Mouse (Mus musculus): ENCODE data around the gene Gsta4. TPM values are rescaled to one million over a fixed set of nuclear protein-coding genes. Genes with fewer than 3 reads are reported as not detected.
"Not testable (repeated sequence)": the region's sequence is repeated elsewhere in the genome, so short reads cannot be mapped to it uniquely, and the experiment has no call there.

The Gsta4 gene
- polyA plus RNA-seq, 1 experiment from 2014 or later: 43.1 TPM

DNA sequence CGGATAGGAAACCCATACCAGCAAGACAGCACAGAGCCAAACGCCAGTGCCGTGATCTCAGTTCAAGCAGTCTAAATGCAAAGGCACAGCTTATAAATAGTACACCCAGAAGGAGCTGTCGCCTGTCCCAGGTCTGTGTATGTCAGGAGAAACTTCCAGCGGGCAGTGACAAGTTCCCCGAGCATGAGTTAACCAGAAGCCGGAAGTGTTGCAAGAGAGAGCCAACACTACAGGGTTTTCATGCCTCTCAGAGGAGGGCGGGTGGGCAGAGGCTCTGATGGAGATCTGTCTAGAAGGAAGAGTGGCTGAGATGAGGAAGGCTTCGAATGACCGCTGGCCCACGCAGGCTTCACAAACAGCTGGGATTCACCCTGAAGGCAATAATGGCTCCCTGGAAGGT, 42.7 kb downstream of the Gsta4 start:
- Histone ChIP-seq H3K9ac (ENCODE audit: low read length) (no peak overlapping the region), H3K4me2 (ENCODE audit: low read length) (no peak overlapping the region), H3K27ac (ENCODE audit: low read depth) (no peak overlapping the region), H3K36me3 (ENCODE audit: control insufficient read depth, insufficient read depth, low read length) (no peaks in the 10 kb centered on the region), H3K27me3 (replicated peaks; ENCODE audit: control insufficient read depth, insufficient read depth, low read length) (no peaks in the 10 kb centered on the region), H3K4me3 (ENCODE audit: low read depth, low read length) (no peak overlapping the region), H3K9me3 (ENCODE audit: control insufficient read depth, low read length) (no peaks in the 10 kb centered on the region), H3K4me1 (replicated peaks; ENCODE audit: control insufficient read depth, insufficient read depth, low read length) (no peaks in the 10 kb centered on the region; the same call in 1 of the 2 replicates)
- 80% methylated on average over 11 of the region's 11 CpGs for WGBS
- DNase-seq (ENCODE audit: low spot score) (peak; percentile 42), ATAC-seq (replicated peaks; ENCODE audit: low FRiP score, low TSS enrichment, low read depth) (no peak)

DNA sequence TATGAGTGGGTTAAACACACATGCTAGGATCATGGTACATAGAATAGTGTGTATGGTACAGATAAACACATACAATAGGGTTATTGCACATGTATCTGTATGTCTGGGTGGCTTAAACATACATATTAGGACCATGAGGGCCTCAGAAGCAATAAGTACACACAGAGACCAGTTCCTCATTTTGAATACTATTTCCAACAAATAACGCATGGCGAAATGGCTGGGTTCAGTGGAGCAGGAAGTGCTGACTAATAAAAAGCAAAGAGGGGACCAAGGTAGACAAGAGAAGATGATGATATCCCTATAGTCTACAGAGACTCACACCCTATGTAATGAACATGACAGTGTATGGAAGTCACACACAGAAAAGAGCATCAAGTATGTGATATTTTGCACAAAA, 45.5 kb downstream of the Gsta4 start:
- Histone ChIP-seq H3K36me3 (ENCODE audit: control insufficient read depth, insufficient read depth, low read length) (no peaks in the 10 kb centered on the region), H3K4me3 (ENCODE audit: low read depth, low read length) (no peak overlapping the region), H3K27ac (ENCODE audit: low read depth) (no peak overlapping the region), H3K4me2 (ENCODE audit: low read length) (no peak overlapping the region), H3K9me3 (ENCODE audit: control insufficient read depth, low read length) (no peaks in the 10 kb centered on the region), H3K9ac (ENCODE audit: low read length) (no peak overlapping the region), H3K4me1 (replicated peaks; ENCODE audit: control insufficient read depth, insufficient read depth, low read length) (no peaks in the 10 kb centered on the region; the same call in 1 of the 2 replicates), H3K27me3 (replicated peaks; ENCODE audit: control insufficient read depth, insufficient read depth, low read length) (no peaks in the 10 kb centered on the region)
- DNase-seq (ENCODE audit: low spot score): peak; percentile 20
- WGBS: 93% methylated on average over 2 of the region's 2 CpGs
- no peak for ATAC-seq (replicated peaks; ENCODE audit: low FRiP score, low TSS enrichment, low read depth)

- H3K4me1 ChIP-seq (replicated peaks; ENCODE audit: control insufficient read depth, insufficient read depth, low read length); H3K27ac ChIP-seq (ENCODE audit: low read depth); H3K36me3 ChIP-seq (ENCODE audit: control insufficient read depth, insufficient read depth, low read length); H3K9ac ChIP-seq (ENCODE audit: low read length); H3K9me3 ChIP-seq (ENCODE audit: control insufficient read depth, low read length); H3K4me2 ChIP-seq (ENCODE audit: low read length); H3K4me3 ChIP-seq (ENCODE audit: low read depth, low read length); H3K27me3 ChIP-seq (replicated peaks; ENCODE audit: control insufficient read depth, insufficient read depth, low read length): not testable (repeated sequence)
- peak; percentile 21 for DNase-seq (ENCODE audit: low spot score)
- WGBS: 57% methylated on average over 3 of the region's 3 CpGs
- peak; percentile 63; the same call in 1 of the 2 replicates for ATAC-seq (replicated peaks; ENCODE audit: low FRiP score, low TSS enrichment, low read depth)
These were observed 47.1 kb downstream of the Gsta4 start for GRCm38 (mm10) chr9:78229658-78230057.

- not testable (repeated sequence) for H3K4me1 ChIP-seq (replicated peaks; ENCODE audit: control insufficient read depth, insufficient read depth, low read length); H3K9ac ChIP-seq (ENCODE audit: low read length); H3K4me3 ChIP-seq (ENCODE audit: low read depth, low read length); H3K27ac ChIP-seq (ENCODE audit: low read depth); H3K4me2 ChIP-seq (ENCODE audit: low read length); H3K27me3 ChIP-seq (replicated peaks; ENCODE audit: control insufficient read depth, insufficient read depth, low read length); H3K36me3 ChIP-seq (ENCODE audit: control insufficient read depth, insufficient read depth, low read length); ATAC-seq (replicated peaks; ENCODE audit: low FRiP score, low TSS enrichment, low read depth); H3K9me3 ChIP-seq (ENCODE audit: control insufficient read depth, low read length)
- DNase-seq (ENCODE audit: low spot score): peak; percentile 29
- WGBS: 67% methylated on average over 2 of the region's 3 CpGs
These were observed 47.9 kb downstream of the Gsta4 start, which contains the start of gene Gsta1 for GRCm38 (mm10) chr9:78230461-78230860. Gsta1 (plus strand) TSS chr9:78230656.

DNA sequence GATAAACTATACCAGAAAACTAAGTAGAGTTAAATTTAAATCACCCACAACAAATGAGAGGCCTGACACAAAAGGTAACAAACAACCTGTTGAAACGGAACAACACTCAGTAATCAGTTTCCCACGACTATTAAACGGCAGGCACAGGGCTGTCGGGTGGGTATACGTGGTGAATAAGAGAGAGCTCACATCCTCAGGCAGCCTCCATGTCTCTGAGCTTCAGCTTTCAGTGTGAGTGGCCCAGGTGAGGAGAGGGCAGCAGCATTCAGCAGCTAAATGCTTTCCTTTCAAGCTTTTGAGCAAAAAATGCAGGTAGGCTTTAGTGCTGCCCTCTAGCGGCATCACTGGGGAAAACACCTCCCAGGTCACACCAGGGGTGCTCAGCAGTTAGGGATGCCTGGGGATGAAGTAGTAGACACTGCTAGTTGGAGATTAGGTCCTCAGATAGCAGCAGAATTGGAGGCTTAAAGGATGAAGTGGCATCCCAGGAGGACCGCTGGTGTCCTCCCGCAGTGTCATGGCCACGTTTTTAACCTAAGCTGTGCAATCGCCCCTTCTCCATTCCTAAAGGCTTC, 50.6 kb downstream of the Gsta4 start:
- not testable (repeated sequence) for H3K9me3 ChIP-seq (ENCODE audit: control insufficient read depth, low read length); H3K36me3 ChIP-seq (ENCODE audit: control insufficient read depth, insufficient read depth, low read length); H3K4me1 ChIP-seq (replicated peaks; ENCODE audit: control insufficient read depth, insufficient read depth, low read length); DNase-seq (ENCODE audit: low spot score); H3K27ac ChIP-seq (ENCODE audit: low read depth); H3K27me3 ChIP-seq (replicated peaks; ENCODE audit: control insufficient read depth, insufficient read depth, low read length); H3K4me3 ChIP-seq (ENCODE audit: low read depth, low read length); ATAC-seq (replicated peaks; ENCODE audit: low FRiP score, low TSS enrichment, low read depth); H3K4me2 ChIP-seq (ENCODE audit: low read length); H3K9ac ChIP-seq (ENCODE audit: low read length)
- WGBS: no CpG with 5 or more reads among the region's 10 CpGs

GRCm38 (mm10) chr9:78255683-78256470, 73.3 kb downstream of the Gsta4 start:
- not testable (repeated sequence) for H3K36me3 ChIP-seq (ENCODE audit: control insufficient read depth, insufficient read depth, low read length); H3K27me3 ChIP-seq (replicated peaks; ENCODE audit: control insufficient read depth, insufficient read depth, low read length); H3K27ac ChIP-seq (ENCODE audit: low read depth); H3K4me1 ChIP-seq (replicated peaks; ENCODE audit: control insufficient read depth, insufficient read depth, low read length); H3K9me3 ChIP-seq (ENCODE audit: control insufficient read depth, low read length); H3K9ac ChIP-seq (ENCODE audit: low read length); DNase-seq (ENCODE audit: low spot score); H3K4me3 ChIP-seq (ENCODE audit: low read depth, low read length); H3K4me2 ChIP-seq (ENCODE audit: low read length)
- ATAC-seq (replicated peaks; ENCODE audit: low FRiP score, low TSS enrichment, low read depth): peak; percentile 81; the same call in 1 of the 2 replicates
- 64% methylated on average over 4 of the region's 4 CpGs for WGBS

DNA sequence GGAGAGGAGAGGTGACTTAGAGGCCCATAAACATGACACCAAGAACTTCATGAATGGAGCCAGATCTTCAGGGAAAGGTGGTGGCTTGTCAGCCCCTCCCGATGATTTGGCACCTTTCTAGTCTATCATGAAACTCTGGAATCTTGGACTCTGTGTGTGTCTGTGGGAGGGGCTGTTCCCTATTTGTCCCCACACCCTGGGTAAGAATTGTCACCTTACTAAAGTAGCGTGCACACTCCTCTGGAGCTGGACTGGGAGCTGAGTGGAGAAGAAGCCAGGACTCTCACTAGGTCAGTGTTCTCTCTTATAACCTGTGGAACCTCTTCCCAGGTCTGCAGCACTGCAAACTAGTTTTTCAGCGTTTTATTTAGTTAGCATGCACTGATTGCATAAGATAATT, 74.3 kb downstream of the Gsta4 start, which contains the start of gene Gm3776:
Gene Gm3776 (plus strand): TSS at position 216 of the 400 bp plus-strand sequence.
- not testable (repeated sequence) for ATAC-seq (replicated peaks; ENCODE audit: low FRiP score, low TSS enrichment, low read depth); H3K4me1 ChIP-seq (replicated peaks; ENCODE audit: control insufficient read depth, insufficient read depth, low read length); DNase-seq (ENCODE audit: low spot score); H3K4me2 ChIP-seq (ENCODE audit: low read length); H3K27me3 ChIP-seq (replicated peaks; ENCODE audit: control insufficient read depth, insufficient read depth, low read length); H3K4me3 ChIP-seq (ENCODE audit: low read depth, low read length); H3K36me3 ChIP-seq (ENCODE audit: control insufficient read depth, insufficient read depth, low read length); H3K9me3 ChIP-seq (ENCODE audit: control insufficient read depth, low read length); H3K9ac ChIP-seq (ENCODE audit: low read length); H3K27ac ChIP-seq (ENCODE audit: low read depth)
- WGBS: 72% methylated on average over 1 of the region's 3 CpGs

Data from intestine, embryonic 14.5 days (tissue).